Mouse (Mus musculus) right cerebral cortex, postnatal 10 days (tissue): ENCODE data around the gene Hgd.
A peak's percentile ranks its signal among the peaks of the same experiment; 100 is the strongest.

ENCODE experiments used
- DNase-seq, 2 experiments: peaks; one replicate each; pipeline ENCODE4 v3.0.0; 2021; ENCODE audit warnings: low spot score in 2 of 2

Gene Hgd

GRCm38 (mm10) chr16:37579994-37580393 lies at the start of gene Hgd:
Hgd (plus strand) TSS chr16:37580153.
- DNase-seq: no peak

DNA sequence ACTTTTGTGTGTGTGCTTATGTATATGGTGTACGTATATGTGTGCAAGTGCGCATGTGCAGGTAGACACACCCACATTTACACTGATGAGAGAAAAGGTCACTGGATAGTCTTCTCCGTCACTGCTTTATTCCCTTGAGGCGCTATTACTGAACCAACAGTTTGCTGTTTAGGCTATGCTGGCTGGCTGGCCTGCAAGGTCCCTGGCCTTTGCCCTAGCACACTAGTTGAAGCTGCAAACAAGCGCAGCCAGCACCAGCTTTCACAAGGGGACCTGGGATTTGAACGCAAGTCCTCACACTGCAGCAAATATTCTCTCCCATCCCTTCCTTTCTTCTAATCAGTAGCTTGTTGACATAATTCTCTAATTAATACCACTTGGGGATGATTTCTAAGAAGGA lies 49.8 kb upstream of the Hgd start:
- DNase-seq: no peak

- DNase-seq: no peak
Observed at GRCm38 (mm10) chr16:37532046-37532445, 47.9 kb upstream of the Hgd start.

DNA sequence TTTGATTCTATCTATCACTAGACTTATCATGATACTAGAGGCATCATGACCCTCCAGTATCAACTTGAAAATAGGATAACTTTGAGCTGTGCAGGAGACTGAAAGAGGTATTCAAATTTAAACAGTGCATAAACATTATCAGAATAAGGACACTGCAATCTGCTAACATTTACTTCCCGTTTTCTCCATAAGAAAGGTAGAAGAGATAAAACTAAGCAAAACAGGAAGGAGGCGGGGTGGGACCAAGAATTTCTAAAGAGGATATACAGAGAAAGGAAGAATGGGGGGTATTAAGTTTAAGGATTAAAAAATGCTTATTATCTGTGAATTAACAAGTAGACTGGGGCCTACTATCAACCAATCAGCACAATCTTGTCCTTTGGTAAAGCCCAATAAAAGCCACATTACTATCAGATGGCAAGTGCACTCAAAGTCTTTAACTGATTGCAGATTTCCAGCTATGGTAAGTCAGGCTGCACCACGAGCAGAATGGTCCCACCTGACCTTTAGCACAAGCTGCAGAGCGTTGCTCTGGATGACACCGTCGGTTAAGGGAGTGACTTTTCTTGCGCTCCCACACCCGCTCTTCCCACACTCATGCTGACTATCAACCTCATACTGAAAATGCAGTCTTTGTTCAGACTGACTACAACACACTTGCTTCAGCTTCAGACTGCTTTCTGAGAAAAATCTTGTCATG lies 46.4 kb upstream of the Hgd start:
- no peak for DNase-seq

DNA sequence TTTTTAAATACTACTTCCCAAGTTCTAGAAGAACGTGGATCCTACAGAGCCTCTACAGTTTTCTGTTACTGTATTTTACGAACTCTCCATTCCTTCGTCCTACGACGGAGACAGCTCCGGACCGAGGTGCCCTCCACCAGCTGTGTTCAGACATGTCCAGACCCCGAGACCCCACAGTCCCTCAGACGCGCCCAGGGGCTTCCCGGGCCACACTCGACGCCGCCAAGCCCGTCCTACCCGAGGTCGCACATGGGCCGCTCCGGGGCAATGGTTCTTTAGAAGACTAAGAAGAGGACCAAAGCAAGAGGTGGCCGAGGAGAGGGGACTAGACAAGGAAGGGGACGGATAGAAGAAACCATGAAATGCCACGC lies 40.7 kb upstream of the Hgd start:
- no peak for DNase-seq

- peak; percentile 99 to 100 for DNase-seq
Observed at GRCm38 (mm10) chr16:37539611-37540580, 40.1 kb upstream of the Hgd start, which contains the start of the genes Gtf2e1 and Rabl3. Gtf2e1 (minus strand) TSS chr16:37539789. Rabl3 (plus strand) TSS chr16:37539885.

- no peak for DNase-seq
Observed at GRCm38 (mm10) chr16:37540776-37541175, 39.2 kb upstream of the Hgd start.

DNA sequence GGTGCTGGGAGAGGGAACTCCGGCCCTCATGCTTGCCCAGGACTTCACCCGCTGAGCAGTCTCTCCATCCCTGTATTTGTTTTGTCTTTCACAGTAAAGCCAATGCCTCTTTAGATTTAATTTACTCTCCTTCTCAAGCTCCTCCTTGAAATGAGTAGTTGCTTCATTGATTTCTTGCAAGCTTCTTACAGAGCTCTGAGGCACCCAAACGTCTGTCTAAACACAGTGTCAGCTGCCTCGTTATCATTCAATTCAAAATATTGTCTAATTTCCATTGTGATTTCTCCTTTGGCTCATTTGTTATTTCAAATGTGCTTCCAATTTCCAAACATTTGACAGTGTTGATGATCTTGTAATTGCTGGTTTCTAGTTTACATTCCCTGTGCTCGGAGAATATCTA lies 33.6 kb upstream of the Hgd start:
- DNase-seq: no peak

- no peak for DNase-seq
Observed at GRCm38 (mm10) chr16:37550266-37550665, 29.7 kb upstream of the Hgd start.

GRCm38 (mm10) chr16:37550981-37551380 lies 29.0 kb upstream of the Hgd start:
- DNase-seq: no peak

GRCm38 (mm10) chr16:37552824-37553223 lies 27.1 kb upstream of the Hgd start:
- DNase-seq: no peak

DNA sequence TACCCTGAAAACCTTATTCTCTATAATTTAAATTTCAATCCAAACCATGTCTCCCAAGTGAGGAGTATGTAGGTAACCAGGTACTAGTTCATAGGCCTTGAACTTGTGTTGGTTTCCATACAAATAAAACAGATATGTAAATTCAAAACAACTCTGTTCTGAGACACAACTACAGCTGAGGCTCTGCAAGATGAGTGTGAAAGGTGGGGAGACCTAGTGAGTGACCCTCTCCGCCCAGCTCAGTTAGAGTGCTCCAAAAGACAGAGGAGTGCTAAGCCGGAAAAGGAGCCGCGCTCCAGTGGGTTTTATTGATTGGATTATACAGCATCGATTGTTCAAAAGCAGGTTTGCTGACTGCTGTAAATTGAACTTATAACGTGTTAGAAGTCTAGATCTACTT lies 17.5 kb upstream of the Hgd start:
- no peak for DNase-seq

GRCm38 (mm10) chr16:37562961-37563360 lies 17.0 kb upstream of the Hgd start:
- peak; percentile 43 to 54 for DNase-seq

- DNase-seq: no peak
Observed at GRCm38 (mm10) chr16:37565117-37565516, 14.8 kb upstream of the Hgd start.

- no peak for DNase-seq
Observed at GRCm38 (mm10) chr16:37566107-37566506, 13.8 kb upstream of the Hgd start.

DNA sequence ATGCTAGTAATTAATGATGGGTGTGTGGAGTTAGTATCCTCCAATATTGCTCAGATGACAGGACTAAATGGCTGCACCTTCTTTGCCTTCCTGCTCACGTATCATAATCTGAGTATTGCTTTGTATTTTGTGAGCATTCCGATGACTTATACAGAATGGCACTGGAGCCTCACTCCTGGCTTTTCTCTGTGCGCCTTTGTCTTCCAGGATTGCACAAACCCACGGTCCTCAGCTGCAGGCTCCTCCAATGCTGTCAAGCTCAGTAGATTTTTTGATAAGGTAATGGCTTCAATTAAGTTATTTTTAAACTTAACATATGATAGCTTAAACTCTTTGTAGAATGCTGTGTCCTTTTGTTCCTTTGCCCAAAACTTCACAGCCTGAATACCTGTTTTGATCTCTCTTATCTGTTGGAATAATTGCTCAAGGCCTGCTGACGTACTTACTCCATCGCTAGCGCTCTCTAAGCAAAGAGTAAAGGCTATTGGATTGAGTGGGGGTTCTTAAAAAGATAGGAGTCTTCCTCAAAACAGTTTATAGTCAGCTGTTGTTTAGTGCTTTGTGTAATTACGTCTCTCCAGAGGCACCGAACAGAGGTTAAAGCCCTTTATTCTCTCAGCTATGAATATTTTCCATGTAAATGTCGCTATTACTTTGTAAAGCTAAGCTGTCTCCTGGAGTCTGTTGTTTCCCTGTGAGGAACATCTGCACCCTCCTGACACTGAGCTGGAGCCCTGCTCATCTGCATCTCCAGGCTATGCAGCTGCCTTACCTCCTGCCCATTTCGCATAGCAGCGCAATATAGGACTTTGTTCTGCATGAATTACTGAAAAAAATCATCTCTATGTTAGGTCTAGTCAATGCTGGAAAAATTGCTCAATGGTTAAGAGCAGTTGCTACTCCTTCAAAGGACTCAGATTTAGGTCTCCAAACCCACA lies 12.6 kb upstream of the Hgd start:
- no peak for DNase-seq

DNA sequence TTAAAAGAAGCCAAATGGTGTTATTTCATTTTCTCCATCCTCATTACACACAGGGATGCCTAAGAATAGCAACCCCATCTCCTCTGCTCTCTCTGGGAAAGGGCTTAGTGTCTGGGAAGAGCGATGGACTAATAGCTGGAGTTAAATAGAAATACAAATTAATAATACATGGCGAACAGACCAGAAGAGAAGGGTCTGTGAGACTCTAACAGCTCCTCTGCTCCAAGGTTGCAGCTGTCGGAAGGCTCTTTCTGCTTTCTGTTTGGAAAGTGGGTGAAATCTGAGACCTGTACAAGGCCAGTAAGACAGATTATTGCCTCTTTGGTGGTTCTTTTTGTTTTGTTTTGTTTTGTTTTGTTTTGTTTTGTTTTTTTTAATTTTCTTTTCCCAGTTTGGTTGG lies 8.4 kb upstream of the Hgd start:
- no peak for DNase-seq

- no peak for DNase-seq
Observed at GRCm38 (mm10) chr16:37572117-37572754, 7.7 kb upstream of the Hgd start.

DNA sequence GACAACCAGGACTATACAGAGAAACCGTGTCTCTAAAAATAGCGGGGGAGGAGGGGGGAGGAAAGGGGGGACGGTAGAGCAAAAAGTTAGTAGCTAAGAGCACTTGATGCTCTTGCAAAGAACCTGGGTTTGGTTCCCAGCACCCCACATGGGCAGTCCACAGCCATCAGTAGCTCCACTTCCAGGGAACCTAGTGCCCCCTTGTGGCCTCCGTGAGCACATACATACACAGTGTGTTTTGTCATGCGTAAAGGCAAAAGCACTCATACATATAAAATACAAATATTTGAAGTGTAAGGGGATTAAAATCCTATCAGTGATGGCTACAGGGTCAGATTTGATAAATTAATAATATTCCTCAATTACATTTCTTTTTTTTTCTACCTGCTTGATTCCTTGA lies 6.9 kb upstream of the Hgd start:
- no peak for DNase-seq

GRCm38 (mm10) chr16:37575325-37575724 lies 4.6 kb upstream of the Hgd start:
- DNase-seq: no peak

GRCm38 (mm10) chr16:37579591-37579990 lies 362 bp upstream of the Hgd start:
- no peak for DNase-seq
